Mouse (Mus musculus) ovary, adult 10 weeks (tissue): ENCODE measurements around the gene Maml1. TPM values are rescaled to one million over a fixed set of nuclear protein-coding genes. Genes with fewer than 3 reads are reported as not detected.

Experiments used
- polyA plus RNA-seq: library from polyadenylated mRNA; stranded (reverse); fragments of 350-450 nt; fragmentation: Illumina TruSeq; extraction: RNeasy Lipid Tissue Mini Kit (QIAGEN cat#74804); gene quantifications from one replicate; pipeline ENCODE4 v1.2.3, GENCODE M21; 2014

Gene Maml1
- 16.4 TPM for polyA plus RNA-seq

DNA sequence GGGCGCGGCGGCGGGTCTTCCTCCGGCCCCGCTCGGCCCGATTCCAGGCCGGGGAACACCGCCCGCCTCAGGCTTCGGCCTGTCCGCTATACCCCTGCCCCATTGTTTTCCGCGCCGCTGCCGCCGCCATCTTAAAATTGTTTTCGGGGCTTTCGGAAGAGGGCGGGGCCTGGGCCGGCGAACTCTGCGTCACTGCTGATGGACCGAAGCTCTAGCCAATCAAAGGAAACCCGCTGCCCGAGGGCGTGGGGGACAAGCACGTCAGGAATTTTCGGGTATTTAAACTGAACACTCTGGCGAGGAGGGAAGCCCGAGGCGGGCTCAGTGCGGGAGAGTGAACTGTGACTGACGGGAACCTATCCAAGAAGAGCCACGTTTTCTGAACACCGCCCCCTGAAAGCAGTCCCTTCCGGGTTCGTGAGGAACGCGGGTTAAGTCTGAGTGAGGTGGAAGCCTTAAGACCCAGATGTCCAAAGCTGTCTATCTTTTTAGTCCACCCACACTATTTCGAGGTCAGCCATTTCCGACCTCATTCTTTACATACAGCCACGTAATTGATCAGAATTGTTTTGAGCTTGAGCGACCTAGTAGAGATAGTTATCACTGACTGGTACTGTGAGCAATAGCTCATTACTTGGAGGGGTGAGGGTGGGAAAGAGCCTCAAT, at the start of gene Maml1:
Maml1 (minus strand) TSS at position 122 of the 666 bp plus-strand sequence.

DNA sequence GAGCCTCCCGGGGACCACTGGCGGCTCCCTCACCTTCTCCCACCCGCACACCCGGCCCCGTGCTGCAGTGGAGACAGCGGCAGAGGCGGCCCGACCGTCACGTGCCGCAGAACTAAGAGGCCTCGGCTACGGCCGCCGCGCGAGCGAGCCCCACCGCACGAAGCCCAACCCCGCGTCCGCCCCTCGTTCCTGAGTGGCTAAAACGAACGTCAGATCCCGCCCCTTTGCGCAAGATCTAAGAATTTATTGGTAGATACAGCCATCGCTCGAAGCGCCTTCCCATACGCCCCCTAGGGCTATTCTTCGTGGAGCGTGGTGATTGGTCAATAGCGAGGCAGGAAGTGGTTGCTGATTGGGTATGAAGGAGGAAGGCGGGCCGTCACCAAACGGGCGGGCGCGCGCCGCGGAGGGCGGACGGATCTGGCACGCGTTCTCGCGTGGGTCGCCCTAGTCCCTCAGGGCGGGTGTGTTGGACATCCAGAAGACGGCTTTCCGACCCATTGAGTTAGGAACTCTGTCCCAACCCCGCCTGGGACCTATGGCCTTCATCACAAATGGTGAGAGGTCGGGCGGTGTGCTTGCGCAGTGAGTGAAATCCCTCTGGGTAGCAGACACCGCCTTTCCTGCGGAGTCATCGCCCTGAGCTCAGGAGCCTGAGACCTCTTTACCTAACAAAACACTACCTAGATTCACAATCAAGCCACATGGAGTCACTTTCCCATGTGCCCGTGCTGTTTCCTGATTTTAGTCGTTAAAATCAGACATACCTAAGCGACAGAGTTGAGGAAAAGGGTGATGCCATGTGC, 33.6 kb upstream of the Maml1 start, which contains the start of gene Canx:
Canx (minus strand) TSS at position 178 of the 806 bp plus-strand sequence.

DNA sequence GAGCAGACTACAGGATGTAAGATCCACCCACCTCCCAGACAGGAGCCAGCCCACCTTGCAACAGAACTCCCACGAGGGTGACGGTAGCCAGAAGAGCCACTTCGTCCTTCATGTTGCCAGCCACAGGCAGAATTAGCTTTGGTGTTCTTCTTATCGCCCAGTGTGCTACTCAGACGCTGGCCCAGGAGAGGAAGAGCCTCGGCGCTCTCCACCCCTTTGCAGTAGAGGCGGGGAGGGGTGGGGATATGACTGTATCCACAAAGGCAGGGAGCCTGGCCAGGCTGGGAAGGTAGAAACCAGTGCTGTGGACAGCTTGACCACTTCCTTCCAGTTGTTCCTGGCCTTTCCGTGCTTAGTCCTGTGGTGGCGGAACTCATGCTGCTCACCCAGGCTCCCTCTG, 53.8 kb downstream of the Maml1 start, which contains the start of gene Ltc4s:
Ltc4s (minus strand) TSS at position 293 of the 400 bp plus-strand sequence.

DNA sequence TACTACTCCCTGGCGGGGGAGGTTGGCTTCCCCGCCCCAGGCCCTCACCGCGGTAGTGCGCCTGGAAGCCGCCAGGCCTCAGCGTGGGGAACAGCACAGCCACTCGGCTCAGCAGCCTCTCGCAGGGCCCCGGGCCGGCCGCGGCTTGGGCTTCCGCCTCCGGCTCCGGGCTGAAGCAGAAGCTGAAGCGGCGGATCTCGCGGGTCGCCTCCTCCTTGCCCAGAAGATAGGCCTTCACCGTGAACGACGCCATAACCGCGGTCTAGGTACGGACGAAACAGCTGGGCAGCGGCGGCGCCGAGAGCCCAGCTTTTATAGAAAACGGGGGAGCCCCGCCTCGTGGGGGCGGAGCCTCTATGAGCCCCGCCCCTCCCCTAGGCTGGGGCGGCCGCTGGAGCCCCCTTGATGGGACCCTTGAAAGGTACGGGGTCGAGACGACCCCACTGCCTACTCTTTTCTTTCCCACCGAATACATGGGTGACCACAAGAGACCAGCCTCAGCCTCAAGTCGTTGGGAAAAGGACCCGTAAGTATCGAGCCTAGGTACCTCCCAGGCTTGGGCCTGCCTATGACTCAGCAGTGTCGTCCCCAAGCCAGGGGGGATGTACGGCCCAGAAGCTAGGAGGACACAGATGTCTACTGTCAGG, 81.5 kb downstream of the Maml1 start, which contains the start of the genes Sqstm1 and Mgat4b:
Sqstm1 (minus strand) TSS at position 323 of the 647 bp plus-strand sequence.
Mgat4b (plus strand) TSS at position 386 of the 647 bp plus-strand sequence.

Other genes with a start within 250 kb of the Maml1 start
- 6.2 TPM for gene Tbc1d9b, start 160.9 kb downstream of the Maml1 start, polyA plus RNA-seq
- gene Mrnip, start 117.9 kb downstream of the Maml1 start, polyA plus RNA-seq, result not detected
- gene Sqstm1, start 81.5 kb downstream of the Maml1 start, polyA plus RNA-seq, result 358 TPM
- gene Mgat4b, start 81.4 kb downstream of the Maml1 start, polyA plus RNA-seq, result 4.0 TPM
- not detected for gene Ltc4s, start 53.7 kb downstream of the Maml1 start, polyA plus RNA-seq
- gene Canx, start 33.4 kb upstream of the Maml1 start, polyA plus RNA-seq, result 1,147 TPM
- not detected for gene Cby3, start 62.2 kb upstream of the Maml1 start, polyA plus RNA-seq
- 1,085 TPM for gene Hnrnph1, start 84.7 kb upstream of the Maml1 start, polyA plus RNA-seq
- gene Rufy1, start 138.8 kb upstream of the Maml1 start, polyA plus RNA-seq, result 43.7 TPM